Mouse (Mus musculus): Measurements from ENCODE around the gene Tnrc18.

DNA sequence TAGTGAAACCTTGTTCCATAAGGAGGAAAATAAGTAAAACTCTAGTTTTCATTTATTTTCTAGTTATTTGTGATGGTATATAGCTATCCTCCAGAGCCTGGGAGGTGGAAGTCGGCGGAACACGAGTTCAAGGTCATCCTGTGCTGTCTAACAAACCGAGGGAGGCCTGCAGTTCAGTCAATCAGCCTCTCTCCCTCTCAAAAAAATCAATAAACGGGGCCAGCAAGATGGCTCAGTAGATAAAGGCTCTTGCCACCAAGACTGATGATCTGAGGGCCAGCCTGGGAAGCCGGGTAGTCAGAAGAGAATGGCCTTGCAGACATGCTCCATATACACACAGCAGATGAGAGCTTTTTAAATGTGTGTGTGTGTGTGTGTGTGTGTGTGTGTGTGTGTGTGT is 6.6 kb upstream of the Tnrc18 start:
- TF ChIP-seq CTCF (IDR thresholded peaks at IDR 0.05; ENCODE audit: borderline replicate concordance, insufficient read depth, low read depth, low read length) (no peak), POLR2A (IDR thresholded peaks at IDR 0.05; ENCODE audit: borderline replicate concordance, insufficient read depth, low read length) (no peak)
